Mouse (Mus musculus) thymus, adult 2 months (tissue): ENCODE results near the gene Lmntd2.

Experiments
- CTCF ChIP-seq: fragments of 200-500 bp; IDR thresholded peaks from 2 replicates; pipeline ENCODE4 v1.5.1; 2012; ENCODE audit warnings: mild to moderate bottlenecking, control low read depth, low read length, moderate library complexity, borderline replicate concordance; ENCODE audit not compliant: control insufficient read depth, poor library complexity, insufficient read depth; ENCODE audit errors: extremely low read depth
- POLR2A ChIP-seq: fragments of 200-500 bp; IDR thresholded peaks from 2 replicates; pipeline ENCODE4 v1.6.1; 2012; ENCODE audit warnings: mild to moderate bottlenecking, low read length, control low read depth, moderate library complexity; ENCODE audit not compliant: control insufficient read depth, poor library complexity, insufficient read depth; ENCODE audit errors: extremely low read depth

DNA sequence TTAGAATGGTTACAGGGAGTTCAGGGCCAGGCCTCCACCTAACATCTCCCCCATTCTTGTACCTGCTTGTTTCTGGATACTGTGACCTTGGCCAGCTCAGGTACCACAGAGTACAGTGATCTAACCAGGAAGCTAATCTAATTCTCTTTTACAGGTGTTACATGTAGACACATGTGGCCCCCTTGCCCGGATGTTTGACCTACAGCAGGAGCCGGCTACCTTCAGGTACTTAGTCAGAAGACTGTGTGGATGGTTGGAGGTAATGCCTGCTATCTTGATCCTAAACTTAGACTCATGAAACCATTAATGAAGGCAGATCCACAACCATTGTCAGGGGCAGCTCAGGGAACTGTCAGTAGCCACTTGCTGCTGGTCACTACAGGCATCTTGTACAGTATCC is 18.1 kb downstream of the Lmntd2 start:
- TF ChIP-seq CTCF (no peak), POLR2A (no peak)
